In genomic region chr10:62506019-62506556, GRCm38 (mm10) we compare ENCODE assay signal across 10 mouse cellular contexts. TPM values are rescaled to one million over a fixed set of nuclear protein-coding genes. Genes with fewer than 3 reads are reported as not detected.
DNase-seq lines count a peak whose midpoint lies in the region; ATAC-seq and TF ChIP-seq lines count a peak whose summit lies in the region.
"Had no signal": no experiment of that assay in that cellular context is flagged by ENCODE, and none has a peak within 500 bp of the region (broad histone marks: within the 10 kb centered on the region; RNA-seq: fewer than 3 reads in every experiment).

No protein-coding gene starts in this region.

- intact Hi-C loops in heart, adult 2 months (cut with DNase I): no loop called here

- H3K4me3 ChIP-seq in heart, adult 2 months: peak overlapping the region; percentile 64
- H3K4me3 ChIP-seq in heart, embryonic 11.5 days (ENCODE audit: low read depth, low read length): no peak overlapping the region
- H3K4me3 ChIP-seq in erythroblast, embryonic 14.5 days (replicated peaks): peak overlapping the region; percentile 52
- peak overlapping the region; percentile 51 for H3K4me3 ChIP-seq in thymus, adult 2 months (ENCODE audit: control insufficient read depth, insufficient read depth, low read length)
- no peak overlapping the region for H3K4me3 ChIP-seq in midbrain, embryonic 10.5 days
- H3K4me3 ChIP-seq: heart, embryonic 13.5 days had no signal

- TF ChIP-seq POLR2A in heart, adult 2 months (IDR thresholded peaks at IDR 0.05; ENCODE audit: insufficient read depth, low read depth, low read length): peak; percentile 33; the same call in 1 of the 2 replicates
- no peak for TF ChIP-seq POLR2A in thymus, adult 2 months (IDR thresholded peaks at IDR 0.05; ENCODE audit: control insufficient read depth, extremely low read depth, insufficient read depth, low read length, poor library complexity)

- no peak for TF ChIP-seq CTCF in heart, adult 2 months (IDR thresholded peaks at IDR 0.05)
- TF ChIP-seq CTCF in thymus, adult 2 months (IDR thresholded peaks at IDR 0.05; ENCODE audit: borderline replicate concordance, control insufficient read depth, extremely low read depth, insufficient read depth, low read length, poor library complexity): no peak

- no peak overlapping the region for H3K4me2 ChIP-seq in heart, embryonic 11.5 days
- H3K4me2 ChIP-seq: heart, embryonic 13.5 days had no signal

- no peaks in the 10 kb centered on the region for H3K27me3 ChIP-seq in heart, adult 2 months (ENCODE audit: control insufficient read depth, insufficient read depth, low read length)
- no peaks in the 10 kb centered on the region for H3K27me3 ChIP-seq in heart, embryonic 11.5 days (ENCODE audit: control insufficient read depth, insufficient read depth, low read length)
- H3K27me3 ChIP-seq in erythroblast, embryonic 14.5 days (ENCODE audit: control insufficient read depth): peaks cover 14% of the 10 kb centered on the region
- H3K27me3 ChIP-seq in thymus, adult 2 months (ENCODE audit: control insufficient read depth, insufficient read depth, low read length): no peaks in the 10 kb centered on the region
- peaks cover 27% of the 10 kb centered on the region for H3K27me3 ChIP-seq in midbrain, embryonic 10.5 days (ENCODE audit: low read depth, poor library complexity, severe bottlenecking)

- peaks cover 9% of the 10 kb centered on the region for H3K4me1 ChIP-seq in heart, adult 2 months (ENCODE audit: control insufficient read depth, insufficient read depth, low read length)
- H3K4me1 ChIP-seq in heart, embryonic 11.5 days (ENCODE audit: control insufficient read depth, insufficient read depth, low read length): peaks cover 3% of the 10 kb centered on the region; the same call in 1 of the 2 replicates
- peaks cover 76% of the 10 kb centered on the region for H3K4me1 ChIP-seq in erythroblast, embryonic 14.5 days (ENCODE audit: control insufficient read depth)
- peaks cover 26% of the 10 kb centered on the region for H3K4me1 ChIP-seq in thymus, adult 2 months (replicated peaks; ENCODE audit: control insufficient read depth, insufficient read depth, low read length)
- H3K4me1 ChIP-seq in midbrain, embryonic 10.5 days: peaks cover 12% of the 10 kb centered on the region

- H3K79me2 ChIP-seq in heart, adult 2 months (replicated peaks; ENCODE audit: control insufficient read depth, insufficient read depth, low read length): no peaks in the 10 kb centered on the region

- DNase-seq in heart, adult 2 months: peak in 1 of 2 experiments; percentile 49
- DNase-seq in lung, postnatal 25 days (ENCODE audit: low spot score): peak; percentile 61
- DNase-seq in thymus, adult 2 months: peak; percentile 43
- no peak for DNase-seq in midbrain, embryonic 10.5 days (ENCODE audit: low spot score)
- DNase-seq in adrenal gland, postnatal 10 days: no peak
- DNase-seq in gastrocnemius, adult 18-20 months (ENCODE audit: low spot score): no peak
- DNase-seq: layer of hippocampus, adult 9-11 months had no signal

- no peak for ATAC-seq in heart, embryonic 11.5 days (replicated peaks; ENCODE audit: insufficient number of reproducible peaks, low FRiP score, low TSS enrichment)

- H3K27ac ChIP-seq in heart, adult 2 months: peak overlapping the region; percentile 97
- no peak overlapping the region for H3K27ac ChIP-seq in heart, embryonic 11.5 days (ENCODE audit: low read depth, low read length)
- H3K27ac ChIP-seq in thymus, adult 2 months (ENCODE audit: control insufficient read depth, insufficient read depth, low read length): peak overlapping the region; percentile 99
- H3K27ac ChIP-seq in midbrain, embryonic 10.5 days (replicated peaks): no peak overlapping the region
- H3K27ac ChIP-seq: heart, embryonic 13.5 days had no signal

- H3K9ac ChIP-seq in heart, adult 2 months (ENCODE audit: low read depth, low read length): peak overlapping the region; percentile 11
- H3K9ac ChIP-seq in heart, embryonic 11.5 days (ENCODE audit: low read depth, low read length): no peak overlapping the region
- H3K9ac ChIP-seq: heart, embryonic 13.5 days had no signal

- no peak for TF ChIP-seq EP300 in heart, adult 2 months (IDR thresholded peaks at IDR 0.05; ENCODE audit: insufficient read depth, low read depth, low read length)

- H3K36me3 ChIP-seq in heart, adult 2 months (ENCODE audit: control insufficient read depth, insufficient read depth, low read length): 0 out of 2 replicates have a peak, but pooled peaks cover 2% of the 10 kb centered on the region
- H3K36me3 ChIP-seq in heart, embryonic 11.5 days (ENCODE audit: control insufficient read depth, insufficient read depth, low read length): no peaks in the 10 kb centered on the region
- no peaks in the 10 kb centered on the region for H3K36me3 ChIP-seq in erythroblast, embryonic 14.5 days (ENCODE audit: control insufficient read depth)
- H3K36me3 ChIP-seq in thymus, adult 2 months (ENCODE audit: control insufficient read depth, insufficient read depth, low read length): no peaks in the 10 kb centered on the region
- H3K36me3 ChIP-seq in midbrain, embryonic 10.5 days: no peaks in the 10 kb centered on the region
- H3K36me3 ChIP-seq: heart, embryonic 13.5 days had no signal

- 37% methylated on average over 17 of the region's 17 CpGs for WGBS in heart, adult 2 months
- 70% methylated on average over 17 of the region's 17 CpGs for WGBS in heart, embryonic 11.5 days (ENCODE audit: insufficient replicate concordance)
- WGBS in thymus, adult 2 months: 1% methylated on average over 17 of the region's 17 CpGs
- 87% methylated on average over 17 of the region's 17 CpGs for WGBS in midbrain, embryonic 10.5 days

- H3K9me3 ChIP-seq in heart, embryonic 11.5 days (replicated peaks; ENCODE audit: control insufficient read depth, low read length): no peaks in the 10 kb centered on the region
- no peaks in the 10 kb centered on the region for H3K9me3 ChIP-seq in erythroblast, embryonic 14.5 days (ENCODE audit: control insufficient read depth, low read length)
- no peaks in the 10 kb centered on the region for H3K9me3 ChIP-seq in midbrain, embryonic 10.5 days (replicated peaks)
- H3K9me3 ChIP-seq: heart, embryonic 13.5 days had no signal

RNA-seq across cellular contexts. Expression of gene Vps26a, which starts 19.5 kb away (rescaled TPM):
- total RNA-seq in heart, adult 2 months (2021): 10 to 100 TPM; 45.6 to 46.8 TPM
- polyA plus RNA-seq in heart, adult 2 months (2012; rRNA removed): 21.2 and 36.0 TPM in 2 replicates
- 72.8 and 84.5 TPM in 2 replicates for polyA plus RNA-seq in heart, embryonic 11.5 days (2014; fragmentation: Nextera tagmentation; extraction: Ambion mirVana)
- 1.4 and 1.5 TPM in 2 replicates for polyA plus RNA-seq in erythroblast, embryonic 14.5 days (2012)
- polyA plus RNA-seq in thymus, adult 2 months (2012; rRNA removed): 9.3 and 11.4 TPM in 2 replicates
- polyA plus RNA-seq in midbrain, embryonic 10.5 days (2016; fragmentation: Nextera tagmentation; extraction: Ambion mirVana): 91.9 and 94.1 TPM in 2 replicates
- total RNA-seq in adrenal gland, postnatal 10 days (2021): 10 to 100 TPM; 42.9 to 48.3 TPM
- 10 to 100 TPM; 27.5 to 30.4 TPM for total RNA-seq in gastrocnemius, adult 18-20 months (2021)

RNA-seq across cellular contexts. Expression of gene Srgn, which starts 21.2 kb away (rescaled TPM):
- total RNA-seq in heart, adult 2 months (2021): 10 to 100 TPM; 49.3 to 51.8 TPM
- polyA plus RNA-seq in heart, adult 2 months (2012; rRNA removed): 23.8 and 39.0 TPM in 2 replicates
- polyA plus RNA-seq in heart, embryonic 11.5 days (2014; fragmentation: Nextera tagmentation; extraction: Ambion mirVana): 6.7 and 9.1 TPM in 2 replicates
- 0.97 and 2.5 TPM in 2 replicates for polyA plus RNA-seq in erythroblast, embryonic 14.5 days (2012)
- 94.3 and 107 TPM in 2 replicates for polyA plus RNA-seq in thymus, adult 2 months (2012; rRNA removed)
- polyA plus RNA-seq in midbrain, embryonic 10.5 days (2016; fragmentation: Nextera tagmentation; extraction: Ambion mirVana): 2.9 and 3.9 TPM in 2 replicates
- 10 to 100 TPM; 41.3 to 44.6 TPM for total RNA-seq in adrenal gland, postnatal 10 days (2021)
- total RNA-seq in gastrocnemius, adult 18-20 months (2021): 10 to 100 TPM; 10.5 to 15.0 TPM

RNA-seq across cellular contexts. Expression of gene Supv3l1, which starts 56.5 kb away (rescaled TPM):
- total RNA-seq in heart, adult 2 months (2021): 10 to 100 TPM; 36.0 to 36.7 TPM
- polyA plus RNA-seq in heart, adult 2 months (2012; rRNA removed): 25.4 and 42.7 TPM in 2 replicates
- 31.9 and 32.5 TPM in 2 replicates for polyA plus RNA-seq in heart, embryonic 11.5 days (2014; fragmentation: Nextera tagmentation; extraction: Ambion mirVana)
- 1.4 and 2.5 TPM in 2 replicates for polyA plus RNA-seq in erythroblast, embryonic 14.5 days (2012)
- 20.1 and 21.2 TPM in 2 replicates for polyA plus RNA-seq in thymus, adult 2 months (2012; rRNA removed)
- polyA plus RNA-seq in midbrain, embryonic 10.5 days (2016; fragmentation: Nextera tagmentation; extraction: Ambion mirVana): 30.9 and 32.3 TPM in 2 replicates
- 10 to 100 TPM; 34.5 to 41.8 TPM for total RNA-seq in adrenal gland, postnatal 10 days (2021)
- 10 to 100 TPM; 14.2 to 16.0 TPM for total RNA-seq in gastrocnemius, adult 18-20 months (2021)

RNA-seq across cellular contexts. Expression of gene 4930507D05Rik, which starts 56.8 kb away (rescaled TPM):
- under 1 TPM; 0.18 to 0.36 TPM for total RNA-seq in heart, adult 2 months (2021)
- 0.12 and 0.38 TPM in 2 replicates for polyA plus RNA-seq in heart, adult 2 months (2012; rRNA removed)
- 0.54 and 1.0 TPM in 2 replicates for polyA plus RNA-seq in heart, embryonic 11.5 days (2014; fragmentation: Nextera tagmentation; extraction: Ambion mirVana)
- not detected in 2 replicates for polyA plus RNA-seq in erythroblast, embryonic 14.5 days (2012)
- 0.27 TPM in 1 of 2 replicates, not detected in the other for polyA plus RNA-seq in thymus, adult 2 months (2012; rRNA removed)
- polyA plus RNA-seq in midbrain, embryonic 10.5 days (2016; fragmentation: Nextera tagmentation; extraction: Ambion mirVana): 0.66 and 1.0 TPM in 2 replicates
- under 1 TPM; 0.42 TPM for total RNA-seq in adrenal gland, postnatal 10 days (2021)
- total RNA-seq in gastrocnemius, adult 18-20 months (2021): not detected

Comparison
In these comparisons a context has a peak if more than half of its experiments do, and no peak if none do; other contexts are left out.
1. H3K27ac ChIP-seq: peak in heart, adult 2 months (single experiment) and thymus, adult 2 months (single experiment); none in heart, embryonic 11.5 days (single experiment) and midbrain, embryonic 10.5 days (single experiment).
2. H3K4me3 ChIP-seq: peak in heart, adult 2 months (single experiment), erythroblast, embryonic 14.5 days (single experiment) and thymus, adult 2 months (single experiment); none in heart, embryonic 11.5 days (single experiment) and midbrain, embryonic 10.5 days (single experiment).
3. DNase-seq: peak in lung, postnatal 25 days (single experiment) and thymus, adult 2 months (single experiment); none in midbrain, embryonic 10.5 days (single experiment), adrenal gland, postnatal 10 days (single experiment) and gastrocnemius, adult 18-20 months (single experiment).